Mouse (Mus musculus) ES-Bruce4 (cell line): ENCODE measurements at regions not wholly inside any gene's neighbourhood (a gene's known extent, or its start where the extent isn't known, plus 50 kb on each side); places are given as distances from the start of the nearest gene placed in this dataset.

Source experiments
- CTCF ChIP-seq: IDR thresholded peaks from one replicate; pipeline ENCODE4 v1.8.1; 2011; ENCODE audit warnings: low read depth, low read length
- EP300 ChIP-seq: IDR thresholded peaks from 2 replicates; pipeline ENCODE4 v1.6.1; 2011; ENCODE audit warnings: low read depth, low read length; ENCODE audit not compliant: insufficient read depth
- POLR2A ChIP-seq: IDR thresholded peaks from one replicate; pipeline ENCODE4 v1.8.1; 2011; ENCODE audit warnings: low read length; ENCODE audit not compliant: insufficient read depth

- TF ChIP-seq CTCF (no peak), POLR2A (no peak), EP300 (no peak)
Observed at GRCm38 (mm10) chr7:70129963-70130362, 236.6 kb downstream of the Nr2f2 start.
